Mouse (Mus musculus): ENCODE data around the gene Plxna3.

The Plxna3 gene

GRCm38 (mm10) chrX:74368209-74368909, 39.5 kb downstream of the Plxna3 start:
- DNase-seq (ENCODE audit: low spot score), result peak; percentile 71

GRCm38 (mm10) chrX:74372888-74373549, 44.2 kb downstream of the Plxna3 start, which contains the start of the genes Ubl4a and Slc10a3:
Gene Ubl4a, minus strand, starts transcription at chrX:74373218.
Gene Slc10a3, minus strand, starts transcription at chrX:74373349.
- peak; percentile 90 for DNase-seq (ENCODE audit: low spot score)

- no peak for DNase-seq (ENCODE audit: low spot score)
Measured at GRCm38 (mm10) chrX:74384451-74384850, 55.6 kb downstream of the Plxna3 start.

- no peak for DNase-seq (ENCODE audit: low spot score)
Measured at GRCm38 (mm10) chrX:74388153-74388552, 59.3 kb downstream of the Plxna3 start.

- DNase-seq (ENCODE audit: low spot score), result peak; percentile 86
Measured at GRCm38 (mm10) chrX:74392535-74393443, 63.9 kb downstream of the Plxna3 start, which contains the start of the genes Fam3a and Ikbkg. Gene Fam3a, minus strand, starts transcription at chrX:74393272. Gene Ikbkg, plus strand, starts transcription at chrX:74393290.

Measured in embryo, embryonic 10.5 days (tissue).